Mouse (Mus musculus): ENCODE data around the gene Trdn.
A peak's percentile ranks its signal among the peaks of the same experiment; 100 is the strongest.

Gene Trdn

GRCm38 (mm10) chr10:33080254-33080653, at the start of gene Trdn:
Gene Trdn (plus strand): TSS chr10:33080554.
- no peak for DNase-seq (ENCODE audit: extremely low read depth, insufficient read length, low spot score)

DNA sequence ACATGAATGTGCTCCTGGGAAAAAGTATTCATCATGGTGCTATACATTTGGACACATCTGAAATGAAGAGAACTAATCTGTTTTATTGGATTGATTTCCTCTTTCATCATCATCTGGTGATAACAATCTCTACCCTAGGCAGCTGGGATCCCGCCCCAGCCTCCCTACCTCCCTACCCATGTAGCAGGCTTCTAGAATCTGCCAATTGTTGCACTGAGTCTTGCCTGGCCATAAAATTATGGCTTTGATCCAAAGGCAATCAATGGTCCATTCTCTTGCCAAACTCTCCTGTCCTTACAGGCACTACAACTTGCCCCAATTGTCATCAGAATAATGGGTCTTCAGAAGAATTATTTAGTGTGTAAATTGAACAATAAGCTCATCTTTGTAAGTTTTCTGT, 19.6 kb upstream of the Trdn start:
- no peak for DNase-seq (ENCODE audit: extremely low read depth, insufficient read length, low spot score)

GRCm38 (mm10) chr10:33065566-33065965, 14.8 kb upstream of the Trdn start:
- no peak for DNase-seq (ENCODE audit: extremely low read depth, insufficient read length, low spot score)

GRCm38 (mm10) chr10:33073126-33073525, 7.2 kb upstream of the Trdn start:
- DNase-seq (ENCODE audit: extremely low read depth, insufficient read length, low spot score): no peak

DNA sequence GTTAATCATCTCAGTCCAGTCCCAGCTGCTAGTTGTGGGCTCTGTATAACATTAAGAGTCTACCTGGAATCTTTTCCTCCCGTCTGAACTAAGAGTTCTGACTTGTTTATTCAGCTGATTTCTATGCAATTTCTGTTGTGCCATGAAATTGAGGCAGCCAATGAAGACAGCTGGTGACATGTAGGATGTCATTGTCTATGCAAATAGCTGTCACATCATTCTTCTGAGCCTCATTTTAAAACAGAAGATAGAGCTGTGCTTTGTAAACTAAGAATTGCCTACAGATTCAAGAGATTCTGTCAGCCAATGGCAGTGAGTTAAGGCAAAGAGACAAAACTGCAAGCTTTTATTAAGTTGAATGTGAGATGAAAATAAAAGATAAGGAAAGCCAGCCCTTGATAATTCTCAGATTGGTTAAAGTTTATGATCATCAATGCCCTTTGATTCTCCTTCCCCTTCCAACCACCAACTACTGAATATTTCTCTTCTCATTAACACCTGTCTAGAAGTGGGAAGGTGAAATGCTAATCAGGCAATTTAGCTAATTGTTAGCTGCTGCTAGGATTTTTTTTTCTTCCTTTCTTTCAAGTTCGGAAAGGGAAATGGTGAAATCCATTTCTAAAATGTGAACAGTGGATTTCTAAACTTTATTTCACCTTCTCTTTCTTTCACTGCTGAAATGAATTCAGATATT, 1.9 kb downstream of the Trdn start:
- no peak for DNase-seq (ENCODE audit: extremely low read depth, insufficient read length, low spot score)

DNA sequence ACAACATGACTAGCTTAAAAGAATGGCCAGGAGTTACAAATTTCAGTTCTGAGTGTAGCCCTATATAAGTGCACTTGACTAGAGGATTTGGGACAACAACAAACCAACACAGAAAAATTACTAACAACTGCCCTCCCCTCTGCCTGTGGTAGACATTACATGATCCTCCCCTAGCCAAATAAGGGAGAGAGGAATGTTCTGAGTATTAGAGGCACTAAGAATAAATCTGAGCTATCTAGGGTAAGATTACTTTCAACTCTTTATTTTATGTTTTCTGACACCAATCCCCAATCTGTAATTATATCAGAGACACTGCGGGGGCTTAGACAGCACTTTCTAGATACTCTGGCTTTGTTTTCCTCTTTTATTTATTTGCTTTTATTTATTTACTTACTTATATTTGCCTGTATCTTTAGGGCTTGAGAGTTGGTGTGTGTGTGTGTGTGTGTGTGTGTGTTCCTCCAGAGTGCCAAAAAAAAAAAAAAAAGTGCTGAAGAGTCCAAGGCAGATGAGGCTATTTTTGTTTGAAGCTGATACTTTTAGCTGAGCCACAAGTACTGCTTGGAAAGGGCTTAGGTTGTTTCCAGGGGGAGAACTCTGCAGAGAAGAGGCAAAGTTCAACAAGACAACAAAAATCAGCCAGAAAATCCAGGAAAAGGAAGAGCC, 2.7 kb downstream of the Trdn start:
- DNase-seq (ENCODE audit: extremely low read depth, insufficient read length, low spot score): no peak

DNA sequence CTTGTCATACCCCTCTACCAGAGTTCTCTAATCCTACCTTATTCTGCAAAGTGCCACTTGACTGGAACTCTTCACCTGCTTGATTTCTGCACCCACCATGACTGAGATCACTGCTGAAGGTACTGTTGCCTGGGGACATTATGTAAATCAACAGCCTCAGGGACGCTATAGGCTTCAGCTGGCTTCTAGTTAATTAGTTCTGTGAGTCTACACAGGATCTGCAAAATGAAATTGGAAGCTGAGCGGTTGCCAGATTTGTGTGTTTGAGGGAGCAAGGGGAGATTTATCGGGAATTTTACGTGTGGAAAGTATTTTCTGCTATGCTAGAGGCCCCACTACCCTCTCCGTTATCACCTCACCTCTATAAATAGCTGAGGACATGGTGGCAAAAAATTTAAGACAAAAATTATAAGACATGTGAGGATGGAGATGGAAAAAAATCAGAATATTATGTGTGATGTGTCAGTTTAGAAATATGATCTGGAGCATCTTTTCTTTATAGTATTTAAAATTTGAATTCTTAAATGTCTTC, 3.3 kb downstream of the Trdn start:
- no peak for DNase-seq (ENCODE audit: extremely low read depth, insufficient read length, low spot score)

DNA sequence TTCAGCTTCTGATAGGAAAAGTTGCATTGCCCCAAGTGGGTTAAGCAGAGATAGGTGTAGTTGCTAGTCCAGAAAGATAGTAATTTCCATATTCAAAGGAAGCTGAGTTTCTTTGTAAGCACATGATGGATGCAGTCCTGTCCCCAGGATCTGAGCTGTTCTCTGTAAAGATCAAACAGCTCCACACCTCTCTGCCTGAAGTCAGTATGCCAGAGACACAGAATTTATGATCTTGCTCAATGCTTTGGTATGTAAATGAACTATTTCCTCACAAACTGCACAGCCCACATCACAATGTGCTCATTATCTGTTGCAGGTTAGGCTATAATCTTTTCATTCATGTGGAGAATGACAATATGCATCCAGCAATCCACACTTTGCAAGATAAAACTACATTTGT, 8.0 kb downstream of the Trdn start:
- DNase-seq (ENCODE audit: extremely low read depth, insufficient read length, low spot score): no peak

DNA sequence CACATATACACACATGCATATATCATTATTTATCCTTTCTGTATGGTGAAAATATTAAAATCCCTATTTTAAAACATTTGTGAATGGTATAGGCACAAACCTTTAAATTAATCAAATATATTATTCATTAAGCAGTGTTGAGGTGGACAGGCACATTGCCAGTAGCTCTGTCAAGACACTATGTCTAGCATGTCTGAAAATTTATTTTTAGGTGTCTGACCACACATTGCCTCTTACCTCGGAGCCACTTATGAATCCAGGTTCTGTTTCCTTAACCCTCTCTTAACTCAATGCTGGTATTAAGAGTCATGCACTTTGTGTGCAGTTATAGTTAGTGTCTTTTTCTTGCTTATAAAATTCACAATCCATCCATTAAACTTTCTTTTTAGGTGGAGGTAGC, 12.0 kb downstream of the Trdn start:
- no peak for DNase-seq (ENCODE audit: extremely low read depth, insufficient read length, low spot score)

GRCm38 (mm10) chr10:33107942-33108341, 27.6 kb downstream of the Trdn start:
- no peak for DNase-seq (ENCODE audit: extremely low read depth, insufficient read length, low spot score)

DNA sequence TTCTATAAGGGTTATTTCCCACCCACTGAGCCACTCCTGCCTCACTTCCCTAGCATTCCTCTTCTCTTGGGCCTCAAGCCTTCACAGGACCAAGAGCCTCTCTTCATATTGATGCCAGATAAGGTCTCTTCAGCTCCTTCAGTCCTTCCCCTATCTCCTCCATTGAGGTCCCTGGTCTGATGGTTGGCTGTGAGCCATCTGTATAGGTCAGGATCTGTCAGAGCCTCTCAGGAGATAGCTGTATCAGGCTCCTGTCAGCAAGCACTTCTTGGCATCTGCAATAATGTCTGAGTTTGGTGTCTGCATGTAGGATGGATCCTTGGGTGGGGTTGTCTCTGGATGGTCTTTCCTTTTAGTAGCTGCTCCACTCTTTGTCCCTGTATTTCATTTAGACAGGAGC, 42.7 kb downstream of the Trdn start:
- DNase-seq (ENCODE audit: extremely low read depth, insufficient read length, low spot score): no peak

GRCm38 (mm10) chr10:33144911-33145310, 64.6 kb downstream of the Trdn start:
- no peak for DNase-seq (ENCODE audit: extremely low read depth, insufficient read length, low spot score)

DNA sequence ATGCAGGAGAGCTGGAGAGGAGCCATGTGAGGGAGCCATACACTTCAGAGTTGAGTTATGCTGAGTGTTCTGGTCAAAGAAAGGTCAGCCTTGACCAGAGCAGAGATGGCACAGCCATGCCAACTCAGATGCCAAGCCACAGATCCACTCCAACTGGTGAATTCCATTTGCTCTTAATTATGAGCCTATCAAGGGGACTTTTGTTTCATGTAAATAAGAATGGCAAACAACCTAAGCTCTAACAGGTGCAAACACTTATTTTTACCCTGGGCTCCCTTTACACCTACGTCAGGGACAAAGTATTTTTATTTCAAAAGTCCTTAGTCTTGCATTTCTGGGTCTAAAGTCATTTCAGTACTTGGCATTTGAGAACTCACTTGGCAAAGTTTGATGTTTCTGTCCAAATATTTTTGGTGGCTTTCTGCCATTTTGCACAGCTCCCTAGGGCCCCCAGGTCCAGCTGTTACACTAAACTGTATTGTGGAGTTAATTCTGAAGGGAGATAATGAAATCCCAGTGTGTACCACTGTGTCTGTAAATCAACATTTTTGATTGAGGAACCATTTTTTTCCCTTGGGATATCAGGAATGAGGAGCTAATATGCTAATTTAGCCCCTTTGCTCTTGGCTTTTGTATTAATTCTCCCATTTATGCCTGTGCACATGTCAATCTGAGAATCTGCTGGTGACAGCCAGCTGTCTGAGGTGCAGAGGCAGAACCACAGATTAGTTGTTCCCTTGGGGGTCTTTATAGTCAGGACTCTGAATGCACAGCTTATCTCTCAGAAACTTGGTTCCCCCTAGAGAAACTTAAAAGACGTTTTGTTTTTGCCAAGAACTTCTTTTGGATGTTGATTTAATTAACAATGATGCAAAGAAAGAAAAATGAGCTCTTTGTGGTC, 99.6 kb downstream of the Trdn start:
- DNase-seq (ENCODE audit: extremely low read depth, insufficient read length, low spot score): peak; percentile 3

DNA sequence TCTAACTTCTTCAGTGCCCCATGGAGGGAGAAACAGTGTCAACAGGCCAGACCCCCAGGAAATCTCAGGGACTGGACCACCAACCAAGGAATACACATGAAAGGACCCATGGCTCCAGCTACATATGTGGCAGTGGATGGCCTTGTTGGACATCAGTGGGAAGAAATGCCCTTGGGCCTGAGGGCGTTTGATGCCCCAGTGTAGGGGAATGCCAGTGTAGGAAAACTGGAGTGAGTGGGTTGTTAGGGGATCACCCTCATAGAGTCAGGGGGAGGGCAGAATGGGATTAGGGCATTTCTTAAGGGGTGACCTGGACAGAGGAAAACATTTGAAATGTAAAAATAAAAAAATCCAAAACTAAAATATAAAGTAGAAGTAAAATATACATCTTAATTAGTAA, 108.7 kb downstream of the Trdn start:
- DNase-seq (ENCODE audit: extremely low read depth, insufficient read length, low spot score): no peak

GRCm38 (mm10) chr10:33195919-33196318, 115.6 kb downstream of the Trdn start:
- DNase-seq (ENCODE audit: extremely low read depth, insufficient read length, low spot score): no peak

DNA sequence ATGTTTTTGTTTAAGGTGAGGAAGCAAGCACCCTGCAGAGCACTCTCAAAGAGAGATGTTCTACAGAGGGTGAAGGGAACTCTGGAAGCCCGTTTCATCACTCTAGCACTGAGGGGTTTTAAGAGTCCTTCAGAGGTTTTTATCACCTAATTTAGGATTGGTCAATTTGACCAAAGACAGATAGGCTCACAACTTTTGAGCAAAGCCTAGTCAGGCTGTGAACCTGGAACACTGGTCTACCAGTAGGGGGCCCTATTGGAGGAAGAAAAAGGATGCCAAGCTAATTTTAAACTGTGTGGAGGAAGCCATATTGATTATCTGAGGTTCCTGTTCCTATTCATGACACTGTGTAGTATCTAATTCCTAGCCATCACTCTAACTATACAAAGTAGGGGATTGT, 117.9 kb downstream of the Trdn start:
- DNase-seq (ENCODE audit: extremely low read depth, insufficient read length, low spot score): no peak

GRCm38 (mm10) chr10:33210411-33210810, 130.1 kb downstream of the Trdn start:
- DNase-seq (ENCODE audit: extremely low read depth, insufficient read length, low spot score): no peak

- DNase-seq (ENCODE audit: extremely low read depth, insufficient read length, low spot score): no peak
Observed at GRCm38 (mm10) chr10:33253911-33254310, 173.6 kb downstream of the Trdn start.

- DNase-seq (ENCODE audit: extremely low read depth, insufficient read length, low spot score): no peak
Observed at GRCm38 (mm10) chr10:33256202-33256601, 175.8 kb downstream of the Trdn start.

DNA sequence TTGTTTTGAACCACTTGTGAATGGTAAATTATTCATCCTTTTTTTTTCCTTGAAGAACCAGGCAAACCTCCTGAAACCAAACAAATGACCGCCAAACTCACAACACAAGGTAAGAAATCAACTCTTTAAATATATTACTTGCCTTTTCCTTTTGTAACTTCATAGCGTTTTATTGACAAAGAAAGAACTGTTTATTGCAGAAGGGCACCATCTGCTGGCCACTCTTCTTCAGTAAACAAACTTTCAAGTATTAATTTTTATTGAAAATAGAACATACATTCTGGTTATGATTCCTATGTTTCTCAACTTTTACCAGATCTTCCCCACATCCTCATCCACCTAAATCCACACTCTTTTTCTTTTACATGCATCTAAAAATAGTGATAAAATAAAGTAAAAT, 224.6 kb downstream of the Trdn start:
- no peak for DNase-seq (ENCODE audit: extremely low read depth, insufficient read length, low spot score)

DNA sequence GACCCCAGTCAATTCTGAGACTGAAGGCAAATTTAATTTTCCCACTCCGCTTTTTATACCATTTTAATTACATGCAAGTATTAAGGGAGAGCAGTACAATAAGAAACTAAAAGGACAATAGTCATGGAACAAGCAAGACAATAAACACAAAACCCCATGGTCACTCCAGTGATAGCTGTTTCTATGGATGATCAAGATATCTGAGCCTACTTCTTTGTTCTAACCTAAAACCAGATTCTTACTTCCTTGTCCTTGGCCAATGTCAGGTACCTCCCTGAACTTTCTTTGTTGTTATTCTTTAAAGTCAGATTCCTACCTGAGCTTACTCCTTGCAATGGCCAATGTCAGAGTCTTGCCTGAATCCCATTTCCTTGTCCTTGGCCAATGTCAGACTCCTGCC, 272.7 kb downstream of the Trdn start:
- DNase-seq (ENCODE audit: extremely low read depth, insufficient read length, low spot score): no peak
